22 mouse cellular contexts compared by ENCODE assay signal in the genomic region with DNA sequence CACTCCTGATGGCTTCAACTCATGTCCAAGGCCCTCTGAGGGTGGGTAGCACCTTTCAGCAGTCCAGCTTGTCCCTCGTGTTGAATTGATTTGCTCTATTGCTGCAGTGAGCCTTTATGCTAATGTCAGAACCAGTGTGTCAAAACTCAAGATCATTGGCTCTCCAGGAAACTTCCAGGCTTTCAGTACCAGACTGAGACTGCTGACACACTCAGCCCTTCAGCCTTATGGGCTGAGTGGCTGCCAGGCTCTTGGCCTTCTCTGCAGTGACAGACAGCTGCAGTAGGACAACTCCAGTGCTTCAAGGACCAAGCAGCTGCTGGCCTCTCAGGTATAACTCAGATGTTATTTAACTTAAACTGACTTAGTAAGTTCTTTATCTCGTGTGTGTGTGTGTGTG. TPM values are rescaled to one million over a fixed set of nuclear protein-coding genes. Genes with fewer than 3 reads are reported as not detected.
DNase-seq lines count a peak whose midpoint lies in the region; ATAC-seq lines count a peak whose summit lies in the region.
"Had no signal": no experiment of that assay in that cellular context is flagged by ENCODE, and none has a peak within 500 bp of the region (broad histone marks: within the 10 kb centered on the region; RNA-seq: fewer than 3 reads in every experiment).

No protein-coding gene starts in this region.

- ATAC-seq in hindbrain, embryonic 13.5 days (ENCODE audit: low FRiP score) = no peak
- ATAC-seq: CD4-positive, CD25-positive, alpha-beta regulatory T cell, adult 4 months; forebrain, embryonic 13.5 days; forebrain, embryonic 16.5 days; hindbrain, postnatal 0 days; inflammation-experienced regulatory T-cells, adult 6 months; intestine, embryonic 16.5 days had no signal

- no peak overlapping the region for H3K27ac ChIP-seq in hindbrain, embryonic 13.5 days
- H3K27ac ChIP-seq: forebrain, embryonic 10.5 days; forebrain, embryonic 13.5 days; hindbrain, embryonic 10.5 days; hindbrain, embryonic 14.5 days; hindbrain, postnatal 0 days had no signal

- H3K9ac ChIP-seq in hindbrain, embryonic 13.5 days = no peak overlapping the region
- H3K9ac ChIP-seq: forebrain, embryonic 13.5 days; hindbrain, embryonic 14.5 days had no signal

- H3K27me3 ChIP-seq in hindbrain, embryonic 13.5 days = no peaks in the 10 kb centered on the region
- H3K27me3 ChIP-seq: forebrain, embryonic 13.5 days had no signal

- H3K4me3 ChIP-seq in hindbrain, embryonic 13.5 days = no peak overlapping the region
- H3K4me3 ChIP-seq: forebrain, embryonic 10.5 days; forebrain, embryonic 13.5 days; hindbrain, embryonic 10.5 days had no signal

- WGBS in hindbrain, embryonic 13.5 days = 68% methylated on average over 2 of the region's 2 CpGs

- H3K36me3 ChIP-seq in hindbrain, embryonic 13.5 days = peaks cover 21% of the 10 kb centered on the region
- H3K36me3 ChIP-seq: forebrain, embryonic 10.5 days; hindbrain, embryonic 10.5 days had no signal

- no peak overlapping the region for H3K4me2 ChIP-seq in hindbrain, embryonic 13.5 days
- H3K4me2 ChIP-seq: forebrain, embryonic 13.5 days; heart, embryonic 11.5 days; hindbrain, embryonic 14.5 days had no signal

- H3K9me3 ChIP-seq in hindbrain, embryonic 13.5 days = no peaks in the 10 kb centered on the region
- H3K9me3 ChIP-seq: forebrain, embryonic 10.5 days; forebrain, embryonic 13.5 days; hindbrain, embryonic 10.5 days had no signal

- no peaks in the 10 kb centered on the region for H3K4me1 ChIP-seq in hindbrain, embryonic 13.5 days (replicated peaks)
- H3K4me1 ChIP-seq: forebrain, embryonic 13.5 days; hindbrain, embryonic 10.5 days had no signal

- peak; percentile 12 for DNase-seq in adrenal gland, postnatal 14 days
- no peak for DNase-seq in adrenal gland, adult 18-20 months (ENCODE audit: low spot score in 2 of 2)
- peak; percentile 11 for DNase-seq in gastrocnemius, postnatal 25 days
- DNase-seq in gastrocnemius, adult 18-20 months (ENCODE audit: low spot score) = no peak
- DNase-seq in adrenal gland, postnatal 36 days = peak; percentile 14 to 23
- DNase-seq: cerebellum, adult 18-20 months; cerebellum, adult 9-10 months; cerebellum, postnatal 14 days; gastrocnemius, postnatal 36 days; kidney, adult 18-20 months; kidney, adult 9 months had no signal

RNA-seq across cellular contexts. Expression of gene Cyb5r4, which starts 57.7 kb away (rescaled TPM):
- 34.5 and 39.0 TPM in 2 replicates for total RNA-seq in adrenal gland, postnatal 14 days (2021)
- 10 to 100 TPM; 37.0 to 41.4 TPM for total RNA-seq in adrenal gland, adult 18-20 months (2021)
- 10 to 100 TPM; 23.7 to 29.5 TPM for total RNA-seq in gastrocnemius, postnatal 25 days (2021)
- 10 to 100 TPM; 25.7 to 26.5 TPM for total RNA-seq in gastrocnemius, adult 18-20 months (2021)
- total RNA-seq in adrenal gland, postnatal 36 days (2021) = 10 to 100 TPM; 43.1 to 44.2 TPM
- polyA plus RNA-seq in hindbrain, embryonic 13.5 days (2015; fragmentation: Nextera tagmentation; extraction: Ambion mirVana) = 83.6 and 86.0 TPM in 2 replicates

Comparison
In these comparisons a context has a peak if more than half of its experiments do, and no peak if none do; other contexts are left out.
1. DNase-seq: peak in adrenal gland, postnatal 14 days (single experiment), gastrocnemius, postnatal 25 days (single experiment) and adrenal gland, postnatal 36 days (2 of 2); none in adrenal gland, adult 18-20 months (0 of 2) and gastrocnemius, adult 18-20 months (single experiment).